Mouse (Mus musculus): ENCODE measurements around the gene Gm21943.
"Not testable (repeated sequence)": the region's sequence is repeated elsewhere in the genome, so short reads cannot be mapped to it uniquely, and the experiment has no call there.

Gm21943 gene

GRCm38 (mm10) chrY:57533644-57534043 lies at the start of gene Gm21943:
Gene Gm21943 (minus strand): TSS chrY:57533744.
- not testable (repeated sequence) for DNase-seq (ENCODE audit: low spot score in 2 of 2)

Data from spleen, postnatal 36 days (tissue).